Mouse (Mus musculus): Measurements from ENCODE around the gene Adamts18. TPM values are rescaled to one million over a fixed set of nuclear protein-coding genes. Genes with fewer than 3 reads are reported as not detected.

The Adamts18 gene
- total RNA-seq, 2 experiments from 2014 or later: 1.9 to 2.6 TPM

GRCm38 (mm10) chr8:113865326-113866093 lies 17.0 kb upstream of the Adamts18 start:
- DNase-seq (ENCODE audit: extremely low spot score in 1 of 2, low spot score in 2 of 2): no peak
- TF ChIP-seq CTCF (IDR thresholded peaks at IDR 0.05): no peak
- Histone ChIP-seq H3K27ac (no peak overlapping the region), H3K4me3 (no peak overlapping the region)
- intact Hi-C loops (cut with DNase I): no loop called here

- no peak for DNase-seq (ENCODE audit: extremely low spot score in 1 of 2, low spot score in 2 of 2)
- no peak overlapping the region for H3K4me3 ChIP-seq
- intact Hi-C loops (cut with DNase I): no loop called here
- no peak for TF ChIP-seq CTCF (IDR thresholded peaks at IDR 0.05)
- no peak overlapping the region for H3K27ac ChIP-seq
Observed at GRCm38 (mm10) chr8:113859890-113860683, 11.5 kb upstream of the Adamts18 start.

GRCm38 (mm10) chr8:113858801-113859200 lies 10.3 kb upstream of the Adamts18 start:
- Histone ChIP-seq H3K27ac (no peak overlapping the region), H3K4me3 (no peak overlapping the region)
- no peak for DNase-seq (ENCODE audit: extremely low spot score in 1 of 2, low spot score in 2 of 2)
- TF ChIP-seq CTCF (IDR thresholded peaks at IDR 0.05): no peak
- intact Hi-C loops (cut with DNase I): no loop called here

GRCm38 (mm10) chr8:113854622-113855293 lies 6.2 kb upstream of the Adamts18 start:
- intact Hi-C loops (cut with DNase I): no loop called here
- no peak overlapping the region for H3K27ac ChIP-seq
- no peak for DNase-seq (ENCODE audit: extremely low spot score in 1 of 2, low spot score in 2 of 2)
- no peak overlapping the region for H3K4me3 ChIP-seq
- TF ChIP-seq CTCF (IDR thresholded peaks at IDR 0.05): no peak

GRCm38 (mm10) chr8:113853714-113854113 lies 5.2 kb upstream of the Adamts18 start:
- H3K27ac ChIP-seq: no peak overlapping the region
- TF ChIP-seq CTCF (IDR thresholded peaks at IDR 0.05): no peak
- DNase-seq (ENCODE audit: extremely low spot score in 1 of 2, low spot score in 2 of 2): no peak
- intact Hi-C loops (cut with DNase I): no loop called here
- no peak overlapping the region for H3K4me3 ChIP-seq

GRCm38 (mm10) chr8:113851655-113852054 lies 3.1 kb upstream of the Adamts18 start:
- Histone ChIP-seq H3K4me3 (no peak overlapping the region), H3K27ac (no peak overlapping the region)
- TF ChIP-seq CTCF (IDR thresholded peaks at IDR 0.05): peak; percentile 84
- intact Hi-C loops (cut with DNase I): loop anchor here (1.0 to 2.0 kb wide), 2 partner anchors 133 to 187 kb away; no protein-coding TSS in a partner anchor
- no peak for DNase-seq (ENCODE audit: extremely low spot score in 1 of 2, low spot score in 2 of 2)

- no peak for TF ChIP-seq CTCF (IDR thresholded peaks at IDR 0.05)
- H3K4me3 ChIP-seq: peak overlapping the region; percentile 59
- H3K27ac ChIP-seq: 0 out of 2 replicates have a peak overlapping the region, but pooled peaks have one; percentile 36
- peak in 1 of 2 experiments; percentile 42 for DNase-seq (ENCODE audit: extremely low spot score in 1 of 2, low spot score in 2 of 2)
- intact Hi-C loops (cut with DNase I): no loop called here
Observed at GRCm38 (mm10) chr8:113848081-113848652, 371 bp downstream of the Adamts18 start.

- Histone ChIP-seq H3K27ac (no peak overlapping the region), H3K4me3 (peak overlapping the region; percentile 59)
- no peak for TF ChIP-seq CTCF (IDR thresholded peaks at IDR 0.05)
- DNase-seq (ENCODE audit: extremely low spot score in 1 of 2, low spot score in 2 of 2): no peak
- intact Hi-C loops (cut with DNase I): no loop called here
Observed at GRCm38 (mm10) chr8:113847606-113848080, 895 bp downstream of the Adamts18 start.

- DNase-seq (ENCODE audit: extremely low spot score in 1 of 2, low spot score in 2 of 2): no peak
- intact Hi-C loops (cut with DNase I): no loop called here
- Histone ChIP-seq H3K27ac (no peak overlapping the region), H3K4me3 (no peak overlapping the region)
- TF ChIP-seq CTCF (IDR thresholded peaks at IDR 0.05): no peak
Observed at GRCm38 (mm10) chr8:113846669-113847068, 1.9 kb downstream of the Adamts18 start.

GRCm38 (mm10) chr8:113844801-113845301 lies 3.7 kb downstream of the Adamts18 start:
- intact Hi-C loops (cut with DNase I): no loop called here
- no peak for TF ChIP-seq CTCF (IDR thresholded peaks at IDR 0.05)
- Histone ChIP-seq H3K27ac (no peak overlapping the region), H3K4me3 (0 out of 2 replicates have a peak overlapping the region, but pooled peaks have one; percentile 9)
- no peak for DNase-seq (ENCODE audit: extremely low spot score in 1 of 2, low spot score in 2 of 2)

GRCm38 (mm10) chr8:113838211-113838610 lies 10.3 kb downstream of the Adamts18 start:
- H3K27ac ChIP-seq: no peak overlapping the region
- intact Hi-C loops (cut with DNase I): no loop called here
- TF ChIP-seq CTCF (IDR thresholded peaks at IDR 0.05): no peak
- DNase-seq (ENCODE audit: extremely low spot score in 1 of 2, low spot score in 2 of 2): no peak
- H3K4me3 ChIP-seq: no peak overlapping the region
